Mouse (Mus musculus): ENCODE measurements around the gene Mrps9.
"Not testable (repeated sequence)": the region's sequence is repeated elsewhere in the genome, so short reads cannot be mapped to it uniquely, and the experiment has no call there.

- not testable (repeated sequence) for TF ChIP-seq CTCF (IDR thresholded peaks at IDR 0.05; ENCODE audit: low read depth, low read length); POLR2A (IDR thresholded peaks at IDR 0.05; ENCODE audit: borderline replicate concordance, low read depth, low read length)
These were observed 32.4 kb downstream of the Mrps9 start for GRCm38 (mm10) chr1:42883418-42883817.

All from bone marrow macrophage, adult 2 months (primary cell).